Mouse (Mus musculus): ENCODE measurements around the gene Clip2. TPM values are rescaled to one million over a fixed set of nuclear protein-coding genes. Genes with fewer than 3 reads are reported as not detected.
"Not testable (repeated sequence)": the region's sequence is repeated elsewhere in the genome, so short reads cannot be mapped to it uniquely, and the experiment has no call there.

The Clip2 gene
- polyA plus RNA-seq, 1 experiment: 5.6 TPM

DNA sequence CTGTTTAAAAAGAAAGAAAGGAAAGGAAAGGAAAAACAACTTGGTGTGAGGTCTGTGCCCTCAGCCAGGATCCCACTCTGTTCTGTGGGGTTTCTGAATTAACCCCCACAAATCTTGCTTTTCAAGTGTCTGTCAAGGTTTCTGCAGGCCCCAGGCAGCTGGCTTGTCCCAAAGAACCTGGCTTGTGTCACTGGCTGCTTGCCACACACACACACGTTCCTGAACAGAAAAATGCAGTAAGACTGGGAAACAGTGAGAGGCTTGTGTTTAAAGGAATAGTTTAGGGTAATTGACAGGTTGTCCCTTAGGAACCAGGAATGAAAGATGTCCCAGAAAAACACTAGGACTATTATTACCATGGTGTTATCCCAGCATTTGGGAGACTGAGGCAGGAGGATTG lies 98.7 kb downstream of the Clip2 start:
- H3K4me1 ChIP-seq (ENCODE audit: control insufficient read depth, insufficient read depth, low read length): peaks cover 3% of the 10 kb centered on the region
- H3K27me3 ChIP-seq (ENCODE audit: control insufficient read depth, insufficient read depth, low read length, poor library complexity, severe bottlenecking): no peaks in the 10 kb centered on the region
- H3K36me3 ChIP-seq (ENCODE audit: control insufficient read depth, insufficient read depth, low read length, poor library complexity, severe bottlenecking): no peaks in the 10 kb centered on the region
- H3K9ac ChIP-seq (ENCODE audit: low read depth, poor library complexity, severe bottlenecking): no peak overlapping the region
- H3K27ac ChIP-seq (ENCODE audit: insufficient read depth, low read length): no peak overlapping the region
- no peak overlapping the region for H3K4me3 ChIP-seq (ENCODE audit: low read depth, low read length)
- no peak for TF ChIP-seq EP300 (IDR thresholded peaks at IDR 0.05; ENCODE audit: insufficient read depth, low read depth, low read length)
- no peak for TF ChIP-seq CTCF (IDR thresholded peaks at IDR 0.05; ENCODE audit: low read depth, low read length)
- TF ChIP-seq POLR2A (IDR thresholded peaks at IDR 0.05; ENCODE audit: insufficient read depth, low read length): no peak
- H3K9me3 ChIP-seq (replicated peaks; ENCODE audit: control insufficient read depth, insufficient read depth, low read length, poor library complexity, severe bottlenecking): no peaks in the 10 kb centered on the region

DNA sequence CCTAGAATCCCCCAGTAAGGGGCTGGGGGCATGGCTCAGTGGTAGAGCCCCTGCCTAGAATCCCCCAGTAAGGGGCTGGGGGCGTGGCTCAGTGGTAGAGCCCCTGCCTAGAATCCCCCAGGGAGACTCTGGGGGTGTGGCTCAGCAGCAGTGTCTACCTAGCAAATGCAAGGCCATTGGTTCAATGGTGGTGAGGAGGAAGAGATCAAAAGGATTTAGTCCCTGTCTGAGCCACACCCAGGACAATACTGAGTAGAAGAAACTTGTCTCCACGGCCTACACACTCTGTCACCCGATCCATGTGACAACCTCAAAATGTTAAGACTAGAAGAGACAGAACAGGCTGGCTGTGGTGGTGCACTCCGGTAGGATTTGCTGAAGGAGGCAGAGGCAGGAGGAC lies 105.5 kb downstream of the Clip2 start:
- not testable (repeated sequence) for H3K9me3 ChIP-seq (replicated peaks; ENCODE audit: control insufficient read depth, insufficient read depth, low read length, poor library complexity, severe bottlenecking); H3K4me1 ChIP-seq (ENCODE audit: control insufficient read depth, insufficient read depth, low read length); H3K4me3 ChIP-seq (ENCODE audit: low read depth, low read length); H3K27me3 ChIP-seq (ENCODE audit: control insufficient read depth, insufficient read depth, low read length, poor library complexity, severe bottlenecking); H3K9ac ChIP-seq (ENCODE audit: low read depth, poor library complexity, severe bottlenecking); H3K36me3 ChIP-seq (ENCODE audit: control insufficient read depth, insufficient read depth, low read length, poor library complexity, severe bottlenecking)
- H3K27ac ChIP-seq (ENCODE audit: insufficient read depth, low read length): 0 out of 2 replicates have a peak overlapping the region, but pooled peaks have one; percentile 46

DNA sequence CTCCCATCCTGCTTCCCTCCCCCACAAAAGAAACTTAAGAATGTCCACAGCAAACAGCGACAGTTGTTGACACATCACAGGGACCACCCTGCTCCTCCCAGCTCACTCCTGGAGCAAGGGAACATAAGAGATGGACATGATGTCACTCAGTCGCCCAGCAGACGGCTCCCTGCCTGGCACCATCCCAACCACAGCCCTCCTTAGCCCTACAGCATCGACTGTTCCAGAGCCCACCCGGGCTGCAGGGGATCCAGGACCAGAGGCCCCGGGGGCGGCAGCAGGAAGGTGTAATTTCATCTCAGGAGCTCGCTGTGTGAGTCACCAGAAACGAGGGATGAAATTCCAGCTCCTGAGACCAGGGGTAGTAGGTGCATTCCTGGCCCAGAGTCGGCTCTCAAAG lies 106.3 kb downstream of the Clip2 start:
- TF ChIP-seq EP300 (IDR thresholded peaks at IDR 0.05; ENCODE audit: insufficient read depth, low read depth, low read length) (peak; percentile 36; the same call in 1 of the 2 replicates), POLR2A (IDR thresholded peaks at IDR 0.05; ENCODE audit: insufficient read depth, low read length) (no peak), CTCF (IDR thresholded peaks at IDR 0.05; ENCODE audit: low read depth, low read length) (no peak)
- Histone ChIP-seq H3K36me3 (ENCODE audit: control insufficient read depth, insufficient read depth, low read length, poor library complexity, severe bottlenecking) (no peaks in the 10 kb centered on the region), H3K9me3 (replicated peaks; ENCODE audit: control insufficient read depth, insufficient read depth, low read length, poor library complexity, severe bottlenecking) (no peaks in the 10 kb centered on the region), H3K27ac (ENCODE audit: insufficient read depth, low read length) (peak overlapping the region; percentile 23), H3K9ac (ENCODE audit: low read depth, poor library complexity, severe bottlenecking) (no peak overlapping the region), H3K27me3 (ENCODE audit: control insufficient read depth, insufficient read depth, low read length, poor library complexity, severe bottlenecking) (no peaks in the 10 kb centered on the region), H3K4me1 (ENCODE audit: control insufficient read depth, insufficient read depth, low read length) (peaks cover 9% of the 10 kb centered on the region), H3K4me3 (ENCODE audit: low read depth, low read length) (no peak overlapping the region)

DNA sequence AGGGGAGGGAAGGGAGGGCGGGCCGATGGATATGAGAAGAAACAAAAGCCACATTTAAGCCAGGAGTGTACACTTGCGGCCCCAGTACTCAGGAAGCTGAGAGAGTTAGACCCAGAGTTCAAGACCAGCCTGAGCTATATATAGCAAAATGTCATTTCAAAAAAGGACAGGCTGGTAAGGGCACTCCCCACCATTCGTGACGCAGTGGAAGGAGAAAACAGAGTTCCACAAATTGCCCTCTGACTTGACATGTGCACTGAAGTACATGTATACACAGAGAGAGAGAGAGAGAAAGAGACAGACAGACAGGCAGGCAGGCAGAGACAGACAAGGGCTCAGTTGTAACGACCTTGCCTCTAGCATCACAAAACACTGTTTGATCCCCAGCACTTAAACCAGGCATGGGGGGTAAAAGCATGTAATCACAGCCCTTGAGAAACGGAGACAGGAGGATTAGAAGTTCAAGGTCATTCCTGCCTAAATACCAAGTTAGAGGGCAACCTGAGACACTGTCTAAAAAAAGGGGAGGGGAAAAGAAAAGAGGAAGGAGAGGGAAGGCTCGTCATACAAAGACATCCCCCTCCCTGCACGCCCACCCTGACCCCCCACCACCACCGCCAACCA lies 106.9 kb downstream of the Clip2 start:
- H3K9me3 ChIP-seq (replicated peaks; ENCODE audit: control insufficient read depth, insufficient read depth, low read length, poor library complexity, severe bottlenecking): no peaks in the 10 kb centered on the region
- no peak overlapping the region for H3K4me3 ChIP-seq (ENCODE audit: low read depth, low read length)
- H3K27ac ChIP-seq (ENCODE audit: insufficient read depth, low read length): peak overlapping the region; percentile 76
- H3K4me1 ChIP-seq (ENCODE audit: control insufficient read depth, insufficient read depth, low read length): peaks cover 11% of the 10 kb centered on the region
- no peak overlapping the region for H3K9ac ChIP-seq (ENCODE audit: low read depth, poor library complexity, severe bottlenecking)
- TF ChIP-seq EP300 (IDR thresholded peaks at IDR 0.05; ENCODE audit: insufficient read depth, low read depth, low read length): no peak
- no peak for TF ChIP-seq POLR2A (IDR thresholded peaks at IDR 0.05; ENCODE audit: insufficient read depth, low read length)
- TF ChIP-seq CTCF (IDR thresholded peaks at IDR 0.05; ENCODE audit: low read depth, low read length): no peak
- no peaks in the 10 kb centered on the region for H3K36me3 ChIP-seq (ENCODE audit: control insufficient read depth, insufficient read depth, low read length, poor library complexity, severe bottlenecking)
- H3K27me3 ChIP-seq (ENCODE audit: control insufficient read depth, insufficient read depth, low read length, poor library complexity, severe bottlenecking): no peaks in the 10 kb centered on the region

DNA sequence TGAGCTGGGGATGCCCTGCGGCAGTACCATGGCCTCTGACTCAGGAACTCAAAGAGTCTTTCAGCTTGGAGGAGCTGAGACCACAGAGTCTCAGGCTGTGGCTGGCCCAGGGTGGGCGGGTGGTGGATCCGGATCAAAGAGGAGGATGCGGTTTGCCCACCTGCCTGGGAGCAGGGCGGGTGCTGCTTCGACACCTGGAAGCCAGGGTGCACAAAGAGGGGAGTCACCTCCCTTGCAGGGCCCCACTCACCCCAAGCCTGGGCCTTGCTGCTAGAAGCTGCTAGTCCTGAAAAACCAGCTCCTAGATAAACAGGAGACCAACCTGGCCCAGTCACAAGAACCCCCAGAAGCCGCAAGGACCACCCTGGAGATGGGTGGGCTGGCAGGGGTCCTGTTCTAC lies 107.8 kb downstream of the Clip2 start:
- Histone ChIP-seq H3K9ac (ENCODE audit: low read depth, poor library complexity, severe bottlenecking) (no peak overlapping the region), H3K27ac (ENCODE audit: insufficient read depth, low read length) (peak overlapping the region; percentile 33), H3K4me1 (ENCODE audit: control insufficient read depth, insufficient read depth, low read length) (peaks cover 11% of the 10 kb centered on the region), H3K27me3 (ENCODE audit: control insufficient read depth, insufficient read depth, low read length, poor library complexity, severe bottlenecking) (no peaks in the 10 kb centered on the region), H3K4me3 (ENCODE audit: low read depth, low read length) (no peak overlapping the region), H3K9me3 (replicated peaks; ENCODE audit: control insufficient read depth, insufficient read depth, low read length, poor library complexity, severe bottlenecking) (no peaks in the 10 kb centered on the region), H3K36me3 (ENCODE audit: control insufficient read depth, insufficient read depth, low read length, poor library complexity, severe bottlenecking) (no peaks in the 10 kb centered on the region)
- no peak for TF ChIP-seq CTCF (IDR thresholded peaks at IDR 0.05; ENCODE audit: low read depth, low read length)
- TF ChIP-seq EP300 (IDR thresholded peaks at IDR 0.05; ENCODE audit: insufficient read depth, low read depth, low read length): peak; percentile 59; the same call in 1 of the 2 replicates
- no peak for TF ChIP-seq POLR2A (IDR thresholded peaks at IDR 0.05; ENCODE audit: insufficient read depth, low read length)

DNA sequence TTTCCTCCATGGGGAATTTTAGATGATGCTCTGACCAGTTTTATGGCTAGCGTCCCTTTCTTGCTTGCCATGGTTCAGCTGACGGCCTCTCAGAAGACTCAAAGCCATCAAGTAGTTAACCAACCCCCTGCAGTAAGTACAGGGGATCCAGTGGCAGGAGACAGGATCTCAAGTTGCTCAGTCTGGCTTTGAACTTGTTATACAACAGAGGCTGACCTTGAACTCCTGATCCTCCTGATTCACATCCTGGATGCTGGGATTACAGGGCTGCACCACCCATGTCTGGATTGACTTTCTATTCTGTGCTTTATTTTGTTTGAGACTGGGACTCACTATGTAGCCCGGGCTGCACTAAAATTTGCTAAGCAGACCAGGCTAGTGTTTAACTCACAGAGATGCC lies 110.2 kb downstream of the Clip2 start:
- peak overlapping the region; percentile 66 for H3K27ac ChIP-seq (ENCODE audit: insufficient read depth, low read length)
- peaks cover 20% of the 10 kb centered on the region for H3K4me1 ChIP-seq (ENCODE audit: control insufficient read depth, insufficient read depth, low read length)
- H3K36me3 ChIP-seq (ENCODE audit: control insufficient read depth, insufficient read depth, low read length, poor library complexity, severe bottlenecking): no peaks in the 10 kb centered on the region
- H3K9ac ChIP-seq (ENCODE audit: low read depth, poor library complexity, severe bottlenecking): no peak overlapping the region
- no peaks in the 10 kb centered on the region for H3K27me3 ChIP-seq (ENCODE audit: control insufficient read depth, insufficient read depth, low read length, poor library complexity, severe bottlenecking)
- H3K4me3 ChIP-seq (ENCODE audit: low read depth, low read length): no peak overlapping the region
- TF ChIP-seq EP300 (IDR thresholded peaks at IDR 0.05; ENCODE audit: insufficient read depth, low read depth, low read length) (0 out of 2 replicates have a peak, but pooled peaks have one; percentile 32), CTCF (IDR thresholded peaks at IDR 0.05; ENCODE audit: low read depth, low read length) (no peak), POLR2A (IDR thresholded peaks at IDR 0.05; ENCODE audit: insufficient read depth, low read length) (no peak)
- H3K9me3 ChIP-seq (replicated peaks; ENCODE audit: control insufficient read depth, insufficient read depth, low read length, poor library complexity, severe bottlenecking): no peaks in the 10 kb centered on the region

All from ES-Bruce4 (cell line).